Mouse (Mus musculus) adrenal gland, postnatal 10 days (tissue): ENCODE measurements around the gene Pi16. TPM values are rescaled to one million over a fixed set of nuclear protein-coding genes. Genes with fewer than 3 reads are reported as not detected.
"Not testable (repeated sequence)": the region's sequence is repeated elsewhere in the genome, so short reads cannot be mapped to it uniquely, and the experiment has no call there.

Source experiments
- DNase-seq: peaks from one replicate; pipeline ENCODE4 v3.0.0; 2021; ENCODE audit warnings: mixed read lengths
- total RNA-seq, 2 experiments: library from RNA; stranded (reverse); gene quantifications; 2 replicates each; pipeline ENCODE4 v1.2.3; 2021

Gene Pi16
- total RNA-seq, 2 experiments from 2014 or later, result 24.5 to 26.1 TPM

GRCm38 (mm10) chr17:29330671-29331410 lies 13.4 kb downstream of the Pi16 start:
- no peak for DNase-seq

- DNase-seq, result no peak
Observed at GRCm38 (mm10) chr17:29332186-29332685, 14.8 kb downstream of the Pi16 start.

GRCm38 (mm10) chr17:29336266-29336990 lies 18.9 kb downstream of the Pi16 start:
- DNase-seq, result peak; percentile 56

GRCm38 (mm10) chr17:29337979-29338823 lies 20.7 kb downstream of the Pi16 start:
- DNase-seq, result peak; percentile 57

GRCm38 (mm10) chr17:29339170-29339768 lies 21.8 kb downstream of the Pi16 start:
- peak; percentile 75 for DNase-seq

GRCm38 (mm10) chr17:29340406-29341261 lies 23.2 kb downstream of the Pi16 start:
- DNase-seq, result no peak

GRCm38 (mm10) chr17:29341591-29342003 lies 24.1 kb downstream of the Pi16 start:
- DNase-seq, result peak; percentile 71

- peak; percentile 55 for DNase-seq
Observed at GRCm38 (mm10) chr17:29342010-29342910, 24.8 kb downstream of the Pi16 start.

- no peak for DNase-seq
Observed at GRCm38 (mm10) chr17:29343241-29343640, 25.8 kb downstream of the Pi16 start.

- DNase-seq, result no peak
Observed at GRCm38 (mm10) chr17:29345272-29345671, 27.8 kb downstream of the Pi16 start.

GRCm38 (mm10) chr17:29346496-29347125 lies 29.1 kb downstream of the Pi16 start:
- DNase-seq, result no peak

- no peak for DNase-seq
Observed at GRCm38 (mm10) chr17:29347126-29347644, 29.7 kb downstream of the Pi16 start.

- peak; percentile 100 for DNase-seq
Observed at GRCm38 (mm10) chr17:29347645-29348256, 30.3 kb downstream of the Pi16 start, which contains the start of gene Mtch1. Gene Mtch1, minus strand, starts transcription at chr17:29347934.

GRCm38 (mm10) chr17:29348996-29349395 lies 31.5 kb downstream of the Pi16 start:
- no peak for DNase-seq

GRCm38 (mm10) chr17:29351056-29351455 lies 33.6 kb downstream of the Pi16 start:
- not testable (repeated sequence) for DNase-seq

GRCm38 (mm10) chr17:29355461-29355840 lies 38.0 kb downstream of the Pi16 start:
- peak; percentile 48 for DNase-seq

- DNase-seq, result peak; percentile 89
Observed at GRCm38 (mm10) chr17:29355841-29356478, 38.5 kb downstream of the Pi16 start.

- DNase-seq, result peak; percentile 83
Observed at GRCm38 (mm10) chr17:29356479-29356856, 39.0 kb downstream of the Pi16 start.
